Mouse (Mus musculus) bone marrow, adult 2 months (tissue): Measurements from ENCODE around the gene Tctn1.

ENCODE experiments used
- CTCF ChIP-seq: fragments of 200-500 bp; IDR thresholded peaks from 2 replicates; pipeline ENCODE4 v1.5.1; 2011; ENCODE audit warnings: low read length, control low read depth; ENCODE audit not compliant: control insufficient read depth, insufficient read depth
- POLR2A ChIP-seq: fragments of 200-500 bp; IDR thresholded peaks from 2 replicates; pipeline ENCODE4 v1.6.1; 2011; ENCODE audit warnings: low read depth, mild to moderate bottlenecking, control low read depth, low read length, borderline replicate concordance; ENCODE audit not compliant: control insufficient read depth

GRCm38 (mm10) chr5:122304541-122304940, 40.3 kb upstream of the Tctn1 start:
- TF ChIP-seq CTCF (no peak), POLR2A (no peak)
